Mouse (Mus musculus): Measurements from ENCODE around the gene Pde4c. TPM values are rescaled to one million over a fixed set of nuclear protein-coding genes. Genes with fewer than 3 reads are reported as not detected.

Pde4c gene
- polyA plus RNA-seq, 1 experiment from 2014 or later, result 0.64 TPM

DNA sequence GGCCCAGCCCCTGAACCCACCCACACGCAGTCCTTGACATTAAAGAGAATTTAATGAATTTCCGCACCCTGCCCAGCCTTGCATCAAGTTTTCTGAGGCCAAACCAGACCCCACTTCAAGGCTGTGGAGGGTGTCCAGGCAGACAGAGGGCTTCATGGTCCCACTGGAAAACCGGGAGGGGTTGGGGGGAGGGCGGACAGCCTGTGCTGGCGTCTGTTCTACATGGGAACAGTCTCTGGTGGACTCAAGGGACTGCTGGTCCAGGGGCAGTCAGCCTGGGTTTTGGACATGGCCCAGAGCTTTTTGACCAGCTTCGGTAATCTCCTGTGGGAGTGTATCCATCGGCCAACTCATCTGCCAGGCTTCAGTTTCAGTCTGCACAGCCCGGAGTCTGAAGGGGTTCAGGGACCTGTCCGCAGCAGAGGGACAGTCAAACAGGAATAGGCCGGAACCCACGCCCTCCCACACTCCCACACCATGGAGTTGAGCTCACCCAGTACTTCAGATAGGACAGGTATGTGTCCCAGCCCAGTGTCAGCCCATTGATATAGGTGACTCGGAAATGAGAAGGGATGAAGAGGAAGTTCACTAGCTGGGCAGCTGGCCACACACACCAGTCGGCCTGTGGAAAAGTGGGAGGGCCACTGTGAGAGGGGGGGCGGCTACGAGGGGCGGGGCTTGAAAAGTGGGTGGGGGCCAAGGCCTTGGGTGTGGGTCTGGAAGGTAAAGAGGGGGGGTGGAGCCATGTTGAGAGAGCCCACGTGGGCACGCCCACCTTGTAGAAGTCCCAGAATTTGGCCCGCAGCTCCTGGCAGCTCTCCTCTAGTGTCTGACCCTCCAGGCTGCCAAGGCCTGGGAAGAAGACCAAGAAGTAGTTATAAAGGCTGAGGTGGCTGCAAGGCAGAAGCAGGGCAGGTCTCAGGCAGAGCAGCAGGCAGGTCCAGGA, 35.4 kb downstream of the Pde4c start:
- H3K27ac ChIP-seq (ENCODE audit: low read length), result no peak overlapping the region
- H3K9ac ChIP-seq (ENCODE audit: low read depth, low read length), result peak overlapping the region; percentile 32
- no peak for ATAC-seq
- H3K9me3 ChIP-seq (ENCODE audit: control insufficient read depth, low read length), result no peaks in the 10 kb centered on the region
- no peaks in the 10 kb centered on the region for H3K27me3 ChIP-seq (replicated peaks; ENCODE audit: control insufficient read depth, insufficient read depth, low read length)
- WGBS, result 66% methylated on average over 19 of the region's 19 CpGs
- H3K4me2 ChIP-seq (ENCODE audit: low read depth, low read length), result no peak overlapping the region
- peaks cover 7% of the 10 kb centered on the region; the same call in 1 of the 2 replicates for H3K36me3 ChIP-seq (ENCODE audit: control insufficient read depth, insufficient read depth, low read length)
- H3K4me3 ChIP-seq (ENCODE audit: low read length), result no peak overlapping the region
- peaks cover 37% of the 10 kb centered on the region for H3K4me1 ChIP-seq (ENCODE audit: control insufficient read depth, insufficient read depth, low read length)

DNA sequence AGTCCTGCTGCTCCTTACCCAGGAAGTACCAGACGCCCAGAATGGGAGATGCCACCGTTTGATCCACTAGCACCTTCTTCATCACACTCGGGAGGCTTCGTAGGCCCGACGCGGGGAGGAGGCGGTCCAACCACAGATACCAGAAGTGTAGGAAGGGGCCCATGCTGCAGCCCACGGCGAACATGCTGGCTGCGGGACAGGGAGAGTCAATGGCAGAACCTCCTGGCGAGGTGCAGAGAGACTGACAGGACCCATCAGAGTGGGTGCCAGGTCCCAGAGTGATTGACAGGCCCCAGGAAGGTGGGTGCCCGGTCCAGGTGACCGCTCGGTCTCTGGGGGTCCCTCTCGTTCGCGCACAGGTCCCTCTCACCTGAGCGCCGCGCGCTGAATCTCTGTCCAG, 36.8 kb downstream of the Pde4c start:
- H3K27me3 ChIP-seq (replicated peaks; ENCODE audit: control insufficient read depth, insufficient read depth, low read length), result no peaks in the 10 kb centered on the region
- peak overlapping the region; percentile 85 for H3K9ac ChIP-seq (ENCODE audit: low read depth, low read length)
- H3K27ac ChIP-seq (ENCODE audit: low read length), result peak overlapping the region; percentile 74
- under 1% methylated on average over 22 of the region's 22 CpGs for WGBS
- H3K4me1 ChIP-seq (ENCODE audit: control insufficient read depth, insufficient read depth, low read length), result peaks cover 31% of the 10 kb centered on the region
- H3K36me3 ChIP-seq (ENCODE audit: control insufficient read depth, insufficient read depth, low read length), result peaks cover 7% of the 10 kb centered on the region; the same call in 1 of the 2 replicates
- peak overlapping the region; percentile 94 for H3K4me2 ChIP-seq (ENCODE audit: low read depth, low read length)
- peak overlapping the region; percentile 68 for H3K4me3 ChIP-seq (ENCODE audit: low read length)
- H3K9me3 ChIP-seq (ENCODE audit: control insufficient read depth, low read length), result no peaks in the 10 kb centered on the region
- no peak for ATAC-seq

DNA sequence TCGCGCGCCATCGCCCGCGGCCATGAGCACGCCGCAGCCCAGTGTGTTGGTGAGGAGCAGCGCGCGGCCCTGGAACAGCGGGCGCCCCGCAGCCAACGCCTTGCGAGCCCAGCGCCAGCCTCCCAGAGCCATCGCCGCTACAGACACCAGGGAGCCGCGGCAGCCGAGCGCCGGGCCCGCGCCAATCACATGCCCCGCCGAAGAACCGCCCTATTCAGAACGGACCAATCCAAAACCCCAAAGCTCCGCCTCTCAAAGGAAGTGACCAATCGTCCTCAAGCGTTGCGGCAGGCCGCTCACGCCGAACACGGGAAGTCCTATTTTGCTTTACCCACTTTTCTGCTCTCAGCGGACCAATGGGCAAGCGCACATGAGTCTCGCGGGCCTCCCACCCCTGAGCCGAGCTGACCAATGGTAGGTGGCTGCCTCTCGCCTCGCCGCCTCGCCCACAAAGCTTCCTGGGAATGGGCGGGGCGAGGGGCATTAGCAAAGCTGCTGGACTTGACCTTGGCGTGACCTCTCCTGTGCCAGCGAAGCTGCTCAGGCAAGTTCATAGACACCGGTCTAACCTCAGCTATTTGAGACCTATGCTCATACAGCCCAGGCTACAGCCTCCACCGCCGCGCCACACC, 37.4 kb downstream of the Pde4c start, which contains the start of gene Mpv17l2:
Gene Mpv17l2, minus strand, starts transcription at position 172 of the 632 bp plus-strand sequence.
- H3K4me3 ChIP-seq (ENCODE audit: low read length), result peak within 1 kb of the TSS; percentile 68
- peaks cover 6% of the 10 kb centered on the region; the same call in 1 of the 2 replicates for H3K36me3 ChIP-seq (ENCODE audit: control insufficient read depth, insufficient read depth, low read length)
- H3K4me1 ChIP-seq (ENCODE audit: control insufficient read depth, insufficient read depth, low read length), result peaks cover 27% of the 10 kb centered on the region
- 1% methylated on average over 55 of the region's 55 CpGs for WGBS
- H3K4me2 ChIP-seq (ENCODE audit: low read depth, low read length), result peak within 1 kb of the TSS; percentile 94
- ATAC-seq, result peak; percentile 91
- H3K9me3 ChIP-seq (ENCODE audit: control insufficient read depth, low read length), result no peaks in the 10 kb centered on the region
- peak within 1 kb of the TSS; percentile 85 for H3K9ac ChIP-seq (ENCODE audit: low read depth, low read length)
- H3K27me3 ChIP-seq (replicated peaks; ENCODE audit: control insufficient read depth, insufficient read depth, low read length), result no peaks in the 10 kb centered on the region
- peak within 1 kb of the TSS; percentile 78 for H3K27ac ChIP-seq (ENCODE audit: low read length)

DNA sequence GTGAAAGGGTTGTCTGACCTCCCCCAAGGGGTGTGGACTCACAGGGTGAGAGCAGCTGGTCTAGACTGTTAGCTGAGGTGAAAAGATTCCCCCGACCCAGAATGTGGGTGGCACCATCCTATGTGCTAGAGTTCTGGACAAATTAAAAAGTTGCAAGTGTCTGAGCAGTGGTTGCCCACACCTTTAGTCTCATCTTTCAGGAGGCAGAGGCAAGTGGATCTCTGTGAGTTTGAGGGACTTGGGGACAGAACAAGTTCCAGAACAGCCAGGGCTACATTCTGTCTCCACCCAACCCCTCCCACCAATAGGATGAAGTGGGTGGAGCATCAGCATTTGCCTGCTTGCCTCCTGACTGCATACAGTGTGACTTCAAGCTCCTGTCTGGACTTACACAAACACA, 38.6 kb downstream of the Pde4c start:
- ATAC-seq, result no peak
- peaks cover 2% of the 10 kb centered on the region; the same call in 1 of the 2 replicates for H3K36me3 ChIP-seq (ENCODE audit: control insufficient read depth, insufficient read depth, low read length)
- no peak overlapping the region for H3K27ac ChIP-seq (ENCODE audit: low read length)
- peaks cover 31% of the 10 kb centered on the region for H3K4me1 ChIP-seq (ENCODE audit: control insufficient read depth, insufficient read depth, low read length)
- no peak overlapping the region for H3K9ac ChIP-seq (ENCODE audit: low read depth, low read length)
- no peaks in the 10 kb centered on the region for H3K27me3 ChIP-seq (replicated peaks; ENCODE audit: control insufficient read depth, insufficient read depth, low read length)
- H3K9me3 ChIP-seq (ENCODE audit: control insufficient read depth, low read length), result no peaks in the 10 kb centered on the region
- H3K4me2 ChIP-seq (ENCODE audit: low read depth, low read length), result no peak overlapping the region
- H3K4me3 ChIP-seq (ENCODE audit: low read length), result no peak overlapping the region
- 70% methylated on average over 1 of the region's 1 CpGs for WGBS

DNA sequence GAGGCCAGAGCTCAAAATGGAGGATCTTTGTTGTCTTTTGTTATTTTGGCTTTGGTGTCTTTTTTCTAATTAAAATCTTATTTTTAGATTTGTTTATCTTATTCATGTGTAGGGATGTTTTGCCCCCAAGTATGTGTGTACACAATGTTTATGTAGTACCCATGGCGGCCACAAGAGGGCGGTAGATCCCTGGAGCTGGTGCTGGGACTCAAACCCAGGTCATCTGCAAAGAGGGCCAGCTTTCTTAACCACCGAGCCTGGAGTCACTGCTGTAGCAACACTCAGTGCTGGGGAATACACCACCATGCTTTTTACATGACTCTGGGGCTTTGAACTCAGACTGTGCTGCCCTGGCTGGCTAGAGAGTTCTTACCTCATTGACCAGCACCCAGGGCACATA, 39.8 kb downstream of the Pde4c start:
- Histone ChIP-seq H3K9me3 (ENCODE audit: control insufficient read depth, low read length) (no peaks in the 10 kb centered on the region), H3K27ac (ENCODE audit: low read length) (peak overlapping the region; percentile 91), H3K36me3 (ENCODE audit: control insufficient read depth, insufficient read depth, low read length) (peaks cover 6% of the 10 kb centered on the region), H3K4me3 (ENCODE audit: low read length) (no peak overlapping the region), H3K4me2 (ENCODE audit: low read depth, low read length) (peak overlapping the region; percentile 36), H3K9ac (ENCODE audit: low read depth, low read length) (0 out of 2 replicates have a peak overlapping the region, but pooled peaks have one; percentile 39), H3K4me1 (ENCODE audit: control insufficient read depth, insufficient read depth, low read length) (peaks cover 31% of the 10 kb centered on the region), H3K27me3 (replicated peaks; ENCODE audit: control insufficient read depth, insufficient read depth, low read length) (no peaks in the 10 kb centered on the region)
- 8% methylated on average over 3 of the region's 3 CpGs for WGBS
- ATAC-seq, result no peak

DNA sequence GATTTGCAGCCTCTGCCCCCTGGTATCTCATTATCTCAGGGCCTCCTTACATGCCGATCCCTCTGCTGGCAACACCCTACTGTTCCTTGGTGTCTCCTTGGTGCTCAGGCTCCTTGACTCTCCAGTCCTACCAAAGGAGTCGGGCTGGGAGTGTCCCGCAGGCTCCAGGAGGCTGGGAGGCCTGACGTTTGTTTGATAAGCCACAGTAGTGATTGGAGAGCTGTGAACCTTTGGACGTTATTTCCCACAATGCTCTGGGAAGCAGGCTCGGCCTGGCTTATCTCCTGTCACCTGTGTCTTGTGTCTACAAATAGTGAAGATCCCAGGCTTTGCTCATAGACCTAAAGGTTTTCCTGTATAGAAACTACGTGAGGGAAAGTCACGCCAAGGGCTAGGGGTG, 40.5 kb downstream of the Pde4c start:
- Histone ChIP-seq H3K4me1 (ENCODE audit: control insufficient read depth, insufficient read depth, low read length) (peaks cover 25% of the 10 kb centered on the region), H3K27me3 (replicated peaks; ENCODE audit: control insufficient read depth, insufficient read depth, low read length) (no peaks in the 10 kb centered on the region), H3K27ac (ENCODE audit: low read length) (peak overlapping the region; percentile 91), H3K4me2 (ENCODE audit: low read depth, low read length) (peak overlapping the region; percentile 92), H3K9me3 (ENCODE audit: control insufficient read depth, low read length) (no peaks in the 10 kb centered on the region), H3K9ac (ENCODE audit: low read depth, low read length) (0 out of 2 replicates have a peak overlapping the region, but pooled peaks have one; percentile 82), H3K4me3 (ENCODE audit: low read length) (0 out of 2 replicates have a peak overlapping the region, but pooled peaks have one; percentile 4), H3K36me3 (ENCODE audit: control insufficient read depth, insufficient read depth, low read length) (peaks cover 10% of the 10 kb centered on the region)
- 59% methylated on average over 8 of the region's 8 CpGs for WGBS
- peak; percentile 74 for ATAC-seq

DNA sequence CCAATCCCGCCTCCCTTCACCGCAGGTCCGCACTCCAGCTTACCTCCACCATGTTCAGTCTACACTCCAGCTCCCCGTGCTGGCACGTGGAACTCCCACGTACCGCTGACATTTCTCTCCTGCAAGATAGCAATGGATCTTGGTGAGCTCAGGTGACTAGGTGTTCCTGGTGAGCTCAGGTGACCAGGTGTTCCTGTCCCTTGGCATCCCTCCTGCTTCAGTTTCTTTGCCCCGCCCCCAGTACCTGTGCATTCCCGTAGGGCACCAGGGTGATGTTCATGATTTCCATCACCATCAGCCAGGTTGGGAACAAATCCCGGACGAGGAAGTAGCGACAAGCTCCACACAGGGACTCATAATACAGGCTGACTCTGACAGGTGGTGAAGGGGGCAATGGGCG, 41.2 kb downstream of the Pde4c start:
- peaks cover 19% of the 10 kb centered on the region for H3K4me1 ChIP-seq (ENCODE audit: control insufficient read depth, insufficient read depth, low read length)
- H3K36me3 ChIP-seq (ENCODE audit: control insufficient read depth, insufficient read depth, low read length), result peaks cover 10% of the 10 kb centered on the region
- H3K4me3 ChIP-seq (ENCODE audit: low read length), result peak overlapping the region; percentile 66
- no peak for ATAC-seq
- 73% methylated on average over 13 of the region's 13 CpGs for WGBS
- H3K9ac ChIP-seq (ENCODE audit: low read depth, low read length), result 0 out of 2 replicates have a peak overlapping the region, but pooled peaks have one; percentile 82
- no peaks in the 10 kb centered on the region for H3K27me3 ChIP-seq (replicated peaks; ENCODE audit: control insufficient read depth, insufficient read depth, low read length)
- H3K9me3 ChIP-seq (ENCODE audit: control insufficient read depth, low read length), result no peaks in the 10 kb centered on the region
- H3K4me2 ChIP-seq (ENCODE audit: low read depth, low read length), result peak overlapping the region; percentile 92
- H3K27ac ChIP-seq (ENCODE audit: low read length), result peak overlapping the region; percentile 91

DNA sequence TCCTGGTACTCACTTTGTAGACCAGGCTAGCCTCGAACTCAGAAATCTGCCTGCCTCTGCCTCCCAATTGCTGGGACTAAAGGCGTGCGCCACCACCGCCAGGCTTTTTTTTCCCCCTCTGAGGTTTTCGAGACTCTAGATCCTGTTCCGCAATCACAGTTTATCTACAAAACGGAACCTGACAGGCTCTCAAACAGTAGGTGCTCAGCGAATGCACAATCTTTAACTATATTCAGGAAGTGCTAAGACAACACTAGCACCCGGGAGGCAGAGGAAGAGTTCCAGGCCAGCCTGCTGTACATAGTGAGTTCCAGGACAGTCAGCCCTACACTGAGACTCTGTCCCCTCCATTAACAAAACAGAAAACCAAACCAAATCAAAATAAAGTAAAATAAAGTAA, 41.8 kb downstream of the Pde4c start:
- Histone ChIP-seq H3K27me3 (replicated peaks; ENCODE audit: control insufficient read depth, insufficient read depth, low read length) (no peaks in the 10 kb centered on the region), H3K36me3 (ENCODE audit: control insufficient read depth, insufficient read depth, low read length) (peaks cover 15% of the 10 kb centered on the region), H3K4me1 (ENCODE audit: control insufficient read depth, insufficient read depth, low read length) (peaks cover 13% of the 10 kb centered on the region), H3K9me3 (ENCODE audit: control insufficient read depth, low read length) (no peaks in the 10 kb centered on the region), H3K27ac (ENCODE audit: low read length) (peak overlapping the region; percentile 91), H3K9ac (ENCODE audit: low read depth, low read length) (peak overlapping the region; percentile 82), H3K4me2 (ENCODE audit: low read depth, low read length) (peak overlapping the region; percentile 92), H3K4me3 (ENCODE audit: low read length) (peak overlapping the region; percentile 66)
- no peak for ATAC-seq
- 69% methylated on average over 9 of the region's 9 CpGs for WGBS

Measured in intestine, embryonic 16.5 days (tissue).